Mouse (Mus musculus) liver (tissue): ENCODE measurements around the gene Wfdc21.
A peak's percentile ranks its signal among the peaks of the same experiment; 100 is the strongest.

Experiments used
- DNase-seq: peaks from one replicate; pipeline ENCODE4 v3.0.0-alpha.2; 2020; ENCODE audit warnings: mixed read lengths

Gene Wfdc21

GRCm38 (mm10) chr11:83754227-83754626 lies 7.5 kb downstream of the Wfdc21 start:
- no peak for DNase-seq

- no peak for DNase-seq
These were observed 20.6 kb downstream of the Wfdc21 start for GRCm38 (mm10) chr11:83767306-83767705.

- DNase-seq, result no peak
These were observed 22.2 kb downstream of the Wfdc21 start for GRCm38 (mm10) chr11:83768976-83769375.

DNA sequence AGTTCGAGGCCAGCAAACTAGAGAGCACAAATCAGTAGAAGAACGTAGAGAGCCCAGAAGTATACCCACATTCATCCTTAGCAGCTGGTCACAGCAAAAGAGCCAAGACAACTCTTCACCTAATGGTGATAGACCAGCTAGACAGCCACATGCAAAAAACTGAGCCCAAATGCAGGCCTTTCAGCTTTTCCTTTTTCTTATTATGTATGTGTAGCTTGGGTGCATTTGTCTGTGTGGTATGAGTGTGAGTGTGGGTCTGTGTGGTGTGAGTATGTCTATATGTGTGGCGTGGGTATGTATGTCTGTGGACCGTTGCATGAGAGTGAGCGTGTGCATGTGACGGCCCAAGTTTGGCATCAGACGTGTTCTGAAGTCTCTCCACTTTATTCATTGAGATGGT lies 24.3 kb downstream of the Wfdc21 start:
- DNase-seq, result no peak

DNA sequence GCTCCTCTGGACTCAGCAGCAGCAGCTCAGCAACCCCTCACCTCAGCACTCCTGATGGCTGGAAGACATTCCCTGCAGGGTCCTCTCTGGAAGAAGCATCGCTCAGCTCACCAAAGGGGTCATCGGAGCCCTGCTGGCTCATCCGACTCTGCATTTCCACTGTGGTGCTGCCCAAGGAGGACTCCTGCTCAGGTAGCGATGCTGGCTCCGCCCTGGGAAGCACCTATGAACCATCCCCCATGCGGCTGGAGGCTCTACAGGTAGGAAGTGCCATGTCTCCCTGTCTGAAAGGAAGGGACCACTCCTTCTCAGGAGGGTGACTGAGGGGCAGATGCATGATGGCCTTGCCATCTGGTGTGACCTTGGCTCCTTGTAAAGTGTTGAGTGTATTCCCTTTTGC lies 25.6 kb downstream of the Wfdc21 start:
- no peak for DNase-seq

DNA sequence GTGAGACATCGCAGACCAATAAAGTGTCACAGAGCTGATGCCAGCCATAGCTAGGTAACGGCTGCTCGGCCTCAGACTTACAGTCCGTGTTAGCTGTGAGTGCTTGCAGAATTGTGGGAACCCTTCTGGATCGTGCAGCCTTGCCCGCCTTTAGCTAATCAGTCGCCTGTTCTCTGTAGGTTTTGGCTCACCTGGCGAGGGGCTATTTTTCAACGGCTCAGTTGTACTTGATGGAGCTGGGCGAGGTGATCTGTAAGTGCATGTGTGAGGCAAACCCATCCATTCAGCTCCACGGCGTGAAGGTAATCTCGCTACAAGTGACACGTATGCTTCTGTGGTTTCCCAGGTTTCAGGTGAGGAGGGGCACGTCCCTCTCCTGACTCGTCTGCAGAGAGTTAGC lies 27.0 kb downstream of the Wfdc21 start:
- DNase-seq, result no peak

- DNase-seq, result no peak
These were observed 27.6 kb downstream of the Wfdc21 start for GRCm38 (mm10) chr11:83774324-83774723.

- DNase-seq, result no peak
These were observed 30.1 kb downstream of the Wfdc21 start for GRCm38 (mm10) chr11:83776798-83777197.

DNA sequence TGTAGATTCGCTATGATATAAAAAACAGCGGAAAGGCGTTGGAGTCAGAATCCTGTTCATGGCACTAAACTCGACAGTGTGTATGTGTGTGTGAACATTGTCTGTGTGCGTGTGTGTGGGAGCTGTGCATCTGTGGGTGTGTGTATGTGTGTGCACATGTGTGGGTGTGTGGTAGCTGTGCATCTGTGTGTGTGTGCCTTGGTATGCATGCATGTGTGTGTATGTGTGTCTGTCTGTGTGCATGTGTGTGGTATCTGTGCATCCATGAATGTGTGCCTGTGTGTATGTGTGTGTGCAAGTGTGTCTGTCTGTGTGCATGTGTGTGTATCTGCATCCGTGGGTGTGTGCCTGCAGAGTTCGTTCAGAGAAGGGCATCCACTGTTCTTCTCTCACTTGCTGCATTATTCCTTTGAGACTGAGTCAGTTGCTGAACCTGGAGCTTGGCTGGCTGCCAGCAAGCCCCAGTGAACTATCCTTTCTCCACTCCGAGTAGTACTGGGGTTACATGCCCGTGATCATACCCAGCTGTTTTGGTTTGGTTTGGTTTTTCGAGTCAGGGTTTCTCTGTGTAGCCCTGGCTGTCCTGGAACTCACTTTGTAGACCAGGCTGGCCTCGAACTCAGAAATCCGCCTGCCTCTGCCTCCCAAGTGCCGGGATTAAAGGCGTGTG lies 37.3 kb downstream of the Wfdc21 start:
- no peak for DNase-seq

- no peak for DNase-seq
These were observed 37.9 kb downstream of the Wfdc21 start for GRCm38 (mm10) chr11:83784661-83785060.

- DNase-seq, result peak; percentile 47
These were observed 38.6 kb downstream of the Wfdc21 start for GRCm38 (mm10) chr11:83785366-83785765.

DNA sequence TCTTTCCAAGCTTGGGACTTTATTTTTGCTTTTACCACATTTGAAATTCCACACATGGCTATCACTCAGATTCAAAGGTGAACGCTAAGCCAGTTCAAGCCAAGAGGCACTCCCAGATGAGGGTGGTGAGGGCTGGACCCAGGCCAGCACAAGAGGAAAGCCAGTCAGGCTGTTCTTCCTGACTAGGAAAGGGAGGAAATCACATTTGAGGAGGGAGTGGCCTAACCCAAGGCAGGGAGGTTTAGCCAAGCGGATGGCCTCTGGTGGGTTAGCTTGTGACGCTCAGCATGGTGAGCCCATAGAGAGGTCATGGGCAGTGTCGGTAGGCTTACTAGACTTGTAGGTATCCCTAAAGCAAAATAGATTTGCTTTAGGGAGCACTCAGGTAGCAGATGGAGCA lies 40.1 kb downstream of the Wfdc21 start:
- no peak for DNase-seq

- no peak for DNase-seq
These were observed 40.8 kb downstream of the Wfdc21 start for GRCm38 (mm10) chr11:83787401-83788021.

DNA sequence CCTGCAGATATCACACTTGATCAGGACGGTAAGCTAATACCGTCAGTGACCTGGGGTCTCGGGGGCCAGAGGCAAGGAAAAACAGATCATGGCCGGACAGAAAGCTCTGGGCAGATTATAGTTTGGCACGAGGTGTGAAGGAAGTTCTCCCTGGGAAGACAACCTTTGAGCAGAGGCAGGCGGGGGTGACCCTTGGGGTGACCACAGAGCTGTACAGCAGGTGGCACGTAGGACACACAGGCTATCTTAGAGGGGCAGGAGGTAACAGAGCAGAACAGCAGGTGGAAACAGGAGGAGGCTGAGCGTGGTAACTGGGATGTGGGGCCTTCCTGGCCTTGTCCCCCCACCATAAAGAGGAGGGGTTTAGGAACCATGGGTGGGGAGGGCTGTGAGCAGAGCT lies 41.6 kb downstream of the Wfdc21 start:
- DNase-seq, result no peak

DNA sequence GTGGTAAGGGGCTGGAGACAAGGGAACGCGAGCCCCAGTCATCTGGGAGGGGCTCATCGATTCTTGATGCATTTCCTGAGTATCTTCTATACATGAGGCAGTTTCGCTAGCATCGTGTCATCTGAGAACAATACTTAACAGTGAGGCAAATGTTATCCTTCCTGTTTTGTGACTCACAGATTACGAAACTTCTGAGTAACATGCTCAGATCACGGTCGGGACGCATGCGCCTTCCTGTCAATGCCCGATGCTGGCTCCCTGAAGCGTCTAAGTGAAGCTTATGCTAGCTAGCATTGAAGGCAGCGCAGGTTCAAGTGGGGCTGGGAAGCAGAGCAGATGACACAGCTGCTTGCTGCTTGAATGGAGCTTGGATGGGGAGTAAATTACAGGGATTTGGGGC lies 42.5 kb downstream of the Wfdc21 start:
- peak; percentile 35 for DNase-seq

- no peak for DNase-seq
These were observed 44.4 kb downstream of the Wfdc21 start for GRCm38 (mm10) chr11:83791133-83791532.

DNA sequence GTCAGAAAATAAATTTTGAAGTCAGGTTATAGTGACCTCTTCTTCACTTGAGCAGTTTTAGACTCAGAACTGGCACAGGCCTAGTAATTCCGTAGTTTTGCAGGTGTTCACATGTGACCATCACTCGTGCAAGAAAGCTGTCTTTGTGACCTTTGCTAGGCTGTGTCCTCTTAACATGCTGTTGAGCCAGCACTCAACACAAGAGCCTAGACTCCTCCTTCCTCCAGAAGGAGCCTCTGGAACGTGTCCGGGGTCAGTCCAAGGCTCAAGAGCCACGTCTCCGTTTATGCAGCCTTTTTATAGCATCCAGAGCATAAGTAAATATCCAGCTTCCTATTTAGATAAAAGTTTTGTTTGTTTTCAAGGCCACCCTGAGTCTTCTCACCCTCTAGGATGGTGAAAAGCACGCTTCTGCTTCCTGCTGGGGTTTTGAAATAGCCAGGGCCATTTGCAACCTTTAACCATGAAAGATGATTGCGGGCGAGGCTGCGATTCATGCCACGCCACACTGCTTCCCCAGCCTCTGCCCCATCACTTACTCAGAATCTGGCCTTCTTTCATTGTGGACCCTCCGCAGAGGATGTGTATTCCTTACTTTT lies 45.7 kb downstream of the Wfdc21 start:
- no peak for DNase-seq

- DNase-seq, result no peak
These were observed 46.5 kb downstream of the Wfdc21 start for GRCm38 (mm10) chr11:83793264-83793663.

DNA sequence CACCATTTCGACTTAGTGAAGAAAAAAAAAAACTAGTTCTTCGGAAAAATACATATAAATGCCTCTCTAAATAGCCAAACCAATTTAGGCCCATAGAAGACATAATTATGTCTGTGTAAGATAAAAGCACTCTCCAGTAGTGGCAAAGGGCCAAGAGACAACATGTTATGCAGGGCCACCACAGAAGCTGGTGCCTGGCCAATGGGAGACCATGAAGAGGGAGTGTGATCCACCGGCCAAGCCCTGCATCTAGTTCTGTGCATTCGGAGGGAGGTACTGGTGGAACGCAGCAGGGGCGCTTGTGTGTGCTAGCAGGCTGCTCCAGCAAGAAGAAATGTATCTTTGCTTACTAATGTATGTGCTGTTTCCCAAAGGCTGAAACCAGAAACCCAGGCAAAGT lies 49.4 kb downstream of the Wfdc21 start:
- DNase-seq, result no peak

- no peak for DNase-seq
These were observed 50.4 kb downstream of the Wfdc21 start for GRCm38 (mm10) chr11:83796980-83797608.

DNA sequence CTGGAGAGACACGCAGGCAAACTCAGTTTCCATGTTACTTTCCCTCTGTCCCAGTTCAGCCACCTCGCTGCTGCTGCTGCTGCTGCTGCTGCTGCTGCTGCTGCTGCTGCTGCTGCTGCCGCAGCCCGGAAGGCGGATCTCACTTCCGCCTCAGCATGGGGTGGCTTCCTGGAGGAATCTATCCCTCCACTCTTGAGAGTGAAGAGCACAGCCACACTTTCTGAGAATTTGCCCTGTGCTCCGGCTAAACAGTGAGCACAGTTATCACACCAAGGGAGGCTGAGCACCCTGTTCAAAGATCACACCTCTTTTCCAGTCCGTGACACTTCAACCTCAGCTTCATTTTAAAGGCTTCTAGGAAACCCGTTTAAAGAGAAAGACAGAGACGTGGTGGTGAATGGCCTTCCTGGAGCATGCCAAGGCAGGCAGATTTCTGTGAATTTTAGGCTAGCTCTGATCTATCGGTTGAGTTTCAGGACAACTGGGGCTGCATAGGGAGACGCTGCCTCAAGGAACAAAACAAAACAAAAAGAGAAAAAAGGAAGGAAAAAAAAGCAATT lies 53.2 kb downstream of the Wfdc21 start:
- no peak for DNase-seq

DNA sequence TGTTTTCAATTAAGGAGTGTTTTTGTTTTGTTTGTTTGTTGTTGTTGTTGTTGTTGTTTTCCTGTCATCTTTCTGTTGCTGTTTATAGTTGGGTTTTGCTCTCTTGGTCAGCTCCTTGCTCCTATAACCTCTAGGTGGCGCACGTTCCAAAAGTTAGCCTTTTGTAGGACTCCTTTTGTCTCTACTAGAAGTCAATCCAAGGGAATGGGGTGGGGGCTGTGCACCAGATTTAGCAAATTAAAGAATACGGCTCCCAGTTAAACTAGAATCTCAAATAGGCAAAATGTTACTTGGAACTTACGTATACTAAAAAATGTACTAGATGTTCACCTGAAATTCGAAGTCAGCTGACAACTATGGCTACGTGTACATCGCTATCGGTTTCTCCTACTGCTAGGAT lies 55.4 kb downstream of the Wfdc21 start:
- DNase-seq, result no peak
